Mouse (Mus musculus) testis, adult 10 weeks (tissue): ENCODE measurements around the gene Caap1. TPM values are rescaled to one million over a fixed set of nuclear protein-coding genes. Genes with fewer than 3 reads are reported as not detected.

Experiments used
- polyA plus RNA-seq: library from polyadenylated mRNA; stranded (reverse); fragments of 350-450 nt; fragmentation: Illumina TruSeq; extraction: RNeasy Lipid Tissue Mini Kit (QIAGEN cat#74804); gene quantifications from one replicate; pipeline ENCODE4 v1.2.3, GENCODE M21; 2014; ENCODE audit warnings: low read depth, low replicate concordance

The Caap1 gene
- 14.6 TPM for polyA plus RNA-seq

GRCm38 (mm10) chr4:94556265-94557054, at the start of gene Caap1, which contains the start of gene Gm10306:
TSS of gene Caap1 (minus strand) at chr4:94556796.
TSS of gene Gm10306 (plus strand) at chr4:94556546.

GRCm38 (mm10) chr4:94603031-94603629, 46.5 kb upstream of the Caap1 start, which contains the start of gene Plaa:
TSS of gene Plaa (minus strand) at chr4:94603244.

Other genes with a start within 250 kb of the Caap1 start
- gene Gm10306, start 250 bp downstream of the Caap1 start, polyA plus RNA-seq: not detected
- 81.0 TPM for gene Plaa, start 46.4 kb upstream of the Caap1 start, polyA plus RNA-seq
- gene Ift74, start 57.7 kb upstream of the Caap1 start, polyA plus RNA-seq: 647 TPM
- 0.11 TPM for gene Lrrc19, start 93.3 kb upstream of the Caap1 start, polyA plus RNA-seq
- gene Tek, start 182.5 kb upstream of the Caap1 start, polyA plus RNA-seq: 1.4 TPM